ENCODE assay signal across 9 mouse cellular contexts in genomic region chr8:80315371-80315770, GRCm38 (mm10).
DNase-seq lines count a peak whose midpoint lies in the region; ATAC-seq and TF ChIP-seq lines count a peak whose summit lies in the region.
"Had no signal": no experiment of that assay in that cellular context is flagged by ENCODE, and none has a peak within 500 bp of the region (broad histone marks: within the 10 kb centered on the region; RNA-seq: fewer than 3 reads in every experiment).

No protein-coding gene starts in this region.

- peak; percentile 3 for DNase-seq in kidney, adult 2 months
- DNase-seq in kidney, adult 18-20 months: no peak
- DNase-seq in brain, embryonic 14.5 days (ENCODE audit: low read depth): peak; percentile 90
- DNase-seq in kidney, postnatal 10 days: peak; percentile 63
- peak; percentile 40 for DNase-seq in lung, adult 2 months
- DNase-seq in urinary bladder, adult 18-20 months (ENCODE audit: low spot score in 2 of 2): no peak

- no peak overlapping the region for H3K9ac ChIP-seq in forebrain, embryonic 12.5 days
- no peak overlapping the region for H3K9ac ChIP-seq in neural tube, embryonic 14.5 days (replicated peaks; ENCODE audit: low read depth, low read length)

- H3K27me3 ChIP-seq in kidney, adult 2 months (replicated peaks; ENCODE audit: control insufficient read depth, insufficient read depth, low read length): no peaks in the 10 kb centered on the region; the same call in 1 of the 2 replicates
- peaks cover 41% of the 10 kb centered on the region for H3K27me3 ChIP-seq in forebrain, embryonic 12.5 days
- H3K27me3 ChIP-seq in neural tube, embryonic 14.5 days (ENCODE audit: control insufficient read depth, insufficient read depth, low read length): no peaks in the 10 kb centered on the region

- no peaks in the 10 kb centered on the region for H3K9me3 ChIP-seq in forebrain, embryonic 12.5 days
- no peaks in the 10 kb centered on the region for H3K9me3 ChIP-seq in neural tube, embryonic 14.5 days (ENCODE audit: control insufficient read depth, low read length)
- H3K9me3 ChIP-seq: G1E had no signal

- 0 out of 2 replicates have a peak overlapping the region, but pooled peaks have one; percentile 5 for H3K4me3 ChIP-seq in kidney, adult 2 months (ENCODE audit: insufficient read depth, low read depth, low read length)
- H3K4me3 ChIP-seq in forebrain, embryonic 12.5 days (replicated peaks): peak overlapping the region; percentile 17
- peak overlapping the region; percentile 52 for H3K4me3 ChIP-seq in lung, adult 2 months (replicated peaks; ENCODE audit: extremely low read depth, low read depth, low read length)
- H3K4me3 ChIP-seq in neural tube, embryonic 14.5 days (ENCODE audit: low read depth, low read length): peak overlapping the region; percentile 2; the same call in 1 of the 2 replicates

- peak overlapping the region; percentile 46 for H3K4me2 ChIP-seq in forebrain, embryonic 12.5 days
- peak overlapping the region; percentile 40 for H3K4me2 ChIP-seq in neural tube, embryonic 14.5 days (ENCODE audit: low read depth, low read length)

- 10% methylated on average over 13 of the region's 13 CpGs for WGBS in kidney, adult 2 months
- WGBS in forebrain, embryonic 12.5 days: 1% methylated on average over 13 of the region's 13 CpGs
- WGBS in lung, adult 2 months: 13% methylated on average over 13 of the region's 13 CpGs
- WGBS in neural tube, embryonic 14.5 days: under 1% methylated on average over 13 of the region's 13 CpGs

- no peak for TF ChIP-seq POLR2A in kidney, adult 2 months (IDR thresholded peaks at IDR 0.05; ENCODE audit: low read depth, low read length)
- TF ChIP-seq POLR2A in brain, embryonic 14.5 days (IDR thresholded peaks at IDR 0.05; ENCODE audit: borderline replicate concordance, extremely low read depth, insufficient read depth, insufficient read length, poor library complexity, severe bottlenecking): no peak
- TF ChIP-seq POLR2A in lung, adult 2 months (IDR thresholded peaks at IDR 0.05; ENCODE audit: borderline replicate concordance, extremely low read depth, low read depth, low read length): no peak

- no peaks in the 10 kb centered on the region for H3K36me3 ChIP-seq in kidney, adult 2 months (ENCODE audit: control insufficient read depth, insufficient read depth, low read length)
- no peaks in the 10 kb centered on the region for H3K36me3 ChIP-seq in forebrain, embryonic 12.5 days (replicated peaks)
- H3K36me3 ChIP-seq in neural tube, embryonic 14.5 days (ENCODE audit: control insufficient read depth, insufficient read depth, low read length): no peaks in the 10 kb centered on the region
- H3K36me3 ChIP-seq: G1E had no signal

- no peak overlapping the region for H3K27ac ChIP-seq in kidney, adult 2 months (ENCODE audit: insufficient read depth, low read depth, low read length)
- H3K27ac ChIP-seq in forebrain, embryonic 12.5 days: peak overlapping the region; percentile 4; the same call in 1 of the 2 replicates
- peak overlapping the region; percentile 30; the same call in 1 of the 2 replicates for H3K27ac ChIP-seq in neural tube, embryonic 14.5 days (ENCODE audit: low read depth, low read length)

- TF ChIP-seq CTCF in kidney, adult 2 months (conservative IDR thresholded peaks at IDR 0.05; ENCODE audit: insufficient read depth, insufficient read length, low read depth, low read length): no peak
- no peak for TF ChIP-seq CTCF in brain, embryonic 14.5 days (IDR thresholded peaks at IDR 0.05; ENCODE audit: borderline replicate concordance, extremely low read depth, insufficient read depth, insufficient read length)
- no peak for TF ChIP-seq CTCF in lung, adult 2 months (IDR thresholded peaks at IDR 0.05; ENCODE audit: insufficient read depth, low read length)

- no peaks in the 10 kb centered on the region for H3K4me1 ChIP-seq in kidney, adult 2 months (ENCODE audit: control insufficient read depth, insufficient read depth, low read length)
- H3K4me1 ChIP-seq in forebrain, embryonic 12.5 days: peaks cover 24% of the 10 kb centered on the region
- H3K4me1 ChIP-seq in lung, adult 2 months (ENCODE audit: control insufficient read depth, insufficient read depth, low read length): peaks cover 7% of the 10 kb centered on the region
- peaks cover 13% of the 10 kb centered on the region; the same call in 1 of the 2 replicates for H3K4me1 ChIP-seq in neural tube, embryonic 14.5 days (ENCODE audit: control insufficient read depth, insufficient read depth, low read length)

- peak; percentile 85 for ATAC-seq in forebrain, embryonic 12.5 days (ENCODE audit: low FRiP score)
- peak; percentile 80; the same call in 1 of the 2 replicates for ATAC-seq in neural tube, embryonic 14.5 days (ENCODE audit: low read depth)

Comparison
In these comparisons a context has a peak if more than half of its experiments do, and no peak if none do; other contexts are left out.
1. DNase-seq: peak in kidney, adult 2 months (single experiment), brain, embryonic 14.5 days (single experiment), kidney, postnatal 10 days (single experiment) and lung, adult 2 months (single experiment); none in kidney, adult 18-20 months (single experiment) and urinary bladder, adult 18-20 months (0 of 2).
2. H3K4me3 ChIP-seq: peak in every context shown above with its lines; median percentile 52 in lung, adult 2 months; 17 in forebrain, embryonic 12.5 days; 5 in kidney, adult 2 months; 2 in neural tube, embryonic 14.5 days.